Mouse (Mus musculus) MEL (cell line): ENCODE data around the gene Olfr101.

Source experiments
- CHD2 ChIP-seq: IDR thresholded peaks from 2 replicates; pipeline ENCODE4 v1.6.1; 2011; ENCODE audit warnings: low read length, improper control_type of control experiment
- CTCF ChIP-seq, 3 experiments: IDR thresholded peaks in 2 of 3; conservative IDR thresholded peaks in 1 of 3; 2 replicates each; pipeline ENCODE4 v1.5.1; 2011 to 2012; ENCODE audit warnings: low read length in 3 of 3, low read depth in 2 of 3, mild to moderate bottlenecking in 2 of 3, improper control_type of control experiment in 1 of 3, inconsistent platforms in 1 of 3, mixed read lengths in 1 of 3, moderate library complexity in 1 of 3; ENCODE audit not compliant: control insufficient read depth in 1 of 3, insufficient read depth in 1 of 3, poor library complexity in 1 of 3, severe bottlenecking in 1 of 3
- EP300 ChIP-seq, 2 experiments: IDR thresholded peaks; 2 replicates each; pipeline ENCODE4 v1.6.1; 2011; ENCODE audit warnings: improper control_type of control experiment in 2 of 2, low read length in 2 of 2, low read depth in 1 of 2, mild to moderate bottlenecking in 1 of 2
- MAFK ChIP-seq: IDR thresholded peaks from 2 replicates; pipeline ENCODE4 v1.6.1; 2011; ENCODE audit warnings: low read depth, mild to moderate bottlenecking, low read length, improper control_type of control experiment, borderline replicate concordance
- MAX ChIP-seq: IDR thresholded peaks from 2 replicates; pipeline ENCODE4 v1.6.1; 2011; ENCODE audit warnings: low read length, improper control_type of control experiment
- POLR2A ChIP-seq, 2 experiments: IDR thresholded peaks; 2 replicates each; pipeline ENCODE4 v1.6.1; 2011 to 2012; ENCODE audit warnings: low read length in 2 of 2, mild to moderate bottlenecking in 2 of 2, control low read depth in 1 of 2, improper control_type of control experiment in 1 of 2, low read depth in 1 of 2, moderate library complexity in 1 of 2; ENCODE audit not compliant: control insufficient read depth in 1 of 2, insufficient read depth in 1 of 2, poor library complexity in 1 of 2
- RAD21 ChIP-seq: IDR thresholded peaks from 2 replicates; pipeline ENCODE4 v1.6.1; 2011; ENCODE audit warnings: mild to moderate bottlenecking, low read depth, low read length, improper control_type of control experiment
- SMC3 ChIP-seq: IDR thresholded peaks from 2 replicates; pipeline ENCODE4 v1.6.1; 2011; ENCODE audit warnings: low read depth, low read length, improper control_type of control experiment
- TAL1 ChIP-seq: IDR thresholded peaks from 2 replicates; pipeline ENCODE4 v1.6.1; 2012; ENCODE audit warnings: mild to moderate bottlenecking, inconsistent platforms, low read length, moderate library complexity, mixed read lengths
- ZKSCAN1 ChIP-seq: IDR thresholded peaks from 2 replicates; pipeline ENCODE4 v1.6.1; 2012; ENCODE audit warnings: low read depth, mild to moderate bottlenecking, inconsistent platforms, low read length, improper control_type of control experiment, moderate library complexity

- TF ChIP-seq POLR2A (IDR thresholded peaks at IDR 0.05; ENCODE audit: control insufficient read depth in 1 of 2, insufficient read depth in 1 of 2, low read depth in 1 of 2, low read length in 2 of 2, poor library complexity in 1 of 2) (no peak), CTCF (IDR thresholded peaks at IDR 0.05 in 2 of 3, conservative IDR thresholded peaks at IDR 0.05 in 1 of 3; ENCODE audit: control insufficient read depth in 1 of 3, insufficient read depth in 1 of 3, low read depth in 2 of 3, low read length in 3 of 3, poor library complexity in 1 of 3, severe bottlenecking in 1 of 3) (no peak), MAFK (no peak), SMC3 (no peak), EP300 (IDR thresholded peaks at IDR 0.05; ENCODE audit: low read depth in 1 of 2, low read length in 2 of 2) (no peak), CHD2 (no peak), RAD21 (no peak), TAL1 (no peak), MAX (no peak), ZKSCAN1 (no peak)
Measured at GRCm38 (mm10) chr17:37249460-37249859, 54.7 kb downstream of the Olfr101 start.
